Mouse (Mus musculus) spleen, adult 2 months (tissue): ENCODE results near the gene Epb41l4b.

Experiments used
- CTCF ChIP-seq: fragments of 200-500 bp; IDR thresholded peaks from 2 replicates; pipeline ENCODE4 v1.5.1; 2011; ENCODE audit warnings: mild to moderate bottlenecking, inconsistent platforms; ENCODE audit not compliant: insufficient read depth, insufficient read length, insufficient replicate concordance; ENCODE audit errors: extremely low read depth
- POLR2A ChIP-seq: fragments of 200-500 bp; IDR thresholded peaks from 2 replicates; pipeline ENCODE4 v1.6.1; 2011; ENCODE audit warnings: low read depth, low read length, inconsistent platforms

DNA sequence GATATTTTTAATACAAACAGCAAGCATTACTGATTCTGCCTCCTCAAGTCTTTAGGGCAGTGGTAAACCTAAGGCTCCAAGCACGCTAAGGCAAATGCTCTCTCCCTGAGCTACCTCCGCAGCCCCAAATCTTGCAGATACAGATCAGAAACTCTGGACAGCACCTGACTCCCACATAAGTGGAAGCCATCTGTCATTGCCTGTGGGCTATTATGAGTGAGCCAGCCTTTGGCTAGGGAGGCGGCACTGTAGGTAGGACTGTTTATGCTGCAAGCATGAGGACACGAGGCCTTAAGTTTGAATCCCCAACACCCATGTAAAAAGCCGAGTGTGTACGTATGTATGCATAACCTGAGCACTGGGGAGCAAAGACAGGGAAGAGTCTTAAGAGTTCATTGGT lies 179.6 kb downstream of the Epb41l4b start:
- TF ChIP-seq CTCF (no peak), POLR2A (no peak)
